8 mouse cellular contexts compared by ENCODE assay signal in genomic region chr11:78499004-78499403, GRCm38 (mm10). TPM values are rescaled to one million over a fixed set of nuclear protein-coding genes. Genes with fewer than 3 reads are reported as not detected.
DNase-seq lines count a peak whose midpoint lies in the region; ATAC-seq and TF ChIP-seq lines count a peak whose summit lies in the region.

Gene Vtn, plus strand, starts transcription at chr11:78499091.

- ATAC-seq in hindbrain, embryonic 12.5 days (ENCODE audit: low FRiP score) = no peak
- ATAC-seq in liver, embryonic 13.5 days (ENCODE audit: low read depth) = peak; percentile 27; the same call in 1 of the 2 replicates

- 35% methylated on average over 7 of the region's 7 CpGs for WGBS in hindbrain, embryonic 12.5 days
- 59% methylated on average over 7 of the region's 7 CpGs for WGBS in liver, embryonic 13.5 days (ENCODE audit: insufficient replicate concordance)

- no peak for TF ChIP-seq CTCF in testis, adult 2 months (IDR thresholded peaks at IDR 0.05; ENCODE audit: control insufficient read depth, insufficient read depth, insufficient replicate concordance, low read depth, low read length)

- no peaks in the 10 kb centered on the region for H3K36me3 ChIP-seq in testis, adult 2 months (ENCODE audit: control insufficient read depth, insufficient read depth, low read length)
- H3K36me3 ChIP-seq in hindbrain, embryonic 12.5 days = no peaks in the 10 kb centered on the region
- H3K36me3 ChIP-seq in liver, embryonic 13.5 days = no peaks in the 10 kb centered on the region

- H3K9ac ChIP-seq in hindbrain, embryonic 12.5 days = peak within 1 kb of the TSS; percentile 59
- peak within 1 kb of the TSS; percentile 63 for H3K9ac ChIP-seq in liver, embryonic 13.5 days

- DNase-seq in adrenal gland, adult 2 months = peak; percentile 26
- DNase-seq in adrenal gland, postnatal 36 days = no peak
- no peak for DNase-seq in testis, postnatal 10 days (ENCODE audit: low spot score)
- no peak for DNase-seq in liver, embryonic 13.5 days
- DNase-seq in Muller cell, postnatal 12 days (ENCODE audit: inconsistent ontology term) = no peak
- no peak for DNase-seq in kidney, postnatal 10 days

- no peaks in the 10 kb centered on the region for H3K9me3 ChIP-seq in hindbrain, embryonic 12.5 days (replicated peaks)
- no peaks in the 10 kb centered on the region for H3K9me3 ChIP-seq in liver, embryonic 13.5 days (replicated peaks)

- H3K27ac ChIP-seq in testis, adult 2 months (ENCODE audit: control insufficient read depth, insufficient read depth, low read depth, low read length) = no peak within 1 kb of the TSS
- peak within 1 kb of the TSS; percentile 95 for H3K27ac ChIP-seq in hindbrain, embryonic 12.5 days
- H3K27ac ChIP-seq in liver, embryonic 13.5 days = peak within 1 kb of the TSS; percentile 77

- no peaks in the 10 kb centered on the region for H3K27me3 ChIP-seq in testis, adult 2 months (ENCODE audit: control insufficient read depth, insufficient read depth, low read length)
- H3K27me3 ChIP-seq in hindbrain, embryonic 12.5 days = peaks cover 43% of the 10 kb centered on the region
- peaks cover 81% of the 10 kb centered on the region for H3K27me3 ChIP-seq in liver, embryonic 13.5 days

- H3K4me2 ChIP-seq in hindbrain, embryonic 12.5 days (replicated peaks) = peak within 1 kb of the TSS; percentile 92
- peak within 1 kb of the TSS; percentile 75 for H3K4me2 ChIP-seq in liver, embryonic 13.5 days

- no peak for TF ChIP-seq POLR2A in testis, adult 2 months (IDR thresholded peaks at IDR 0.05; ENCODE audit: control insufficient read depth, low read depth, low read length)

- H3K4me1 ChIP-seq in testis, adult 2 months (ENCODE audit: control insufficient read depth, insufficient read depth, low read length) = peaks cover 10% of the 10 kb centered on the region
- peaks cover 26% of the 10 kb centered on the region for H3K4me1 ChIP-seq in hindbrain, embryonic 12.5 days
- H3K4me1 ChIP-seq in liver, embryonic 13.5 days (replicated peaks) = peaks cover 28% of the 10 kb centered on the region

- H3K4me3 ChIP-seq in testis, adult 2 months (ENCODE audit: control insufficient read depth, low read depth, low read length) = peak within 1 kb of the TSS; percentile 49; the same call in 1 of the 2 replicates
- H3K4me3 ChIP-seq in hindbrain, embryonic 12.5 days = peak within 1 kb of the TSS; percentile 75
- H3K4me3 ChIP-seq in liver, embryonic 13.5 days (replicated peaks) = peak within 1 kb of the TSS; percentile 52

RNA-seq across cellular contexts. Expression of gene Vtn, which starts in this region (rescaled TPM):
- 1 to 10 TPM; 3.0 to 7.7 TPM for total RNA-seq in adrenal gland, adult 2 months (2021)
- 1.8 and 2.8 TPM in 2 replicates for polyA plus RNA-seq in adrenal gland, adult 2 months (2012; rRNA removed)
- 1 to 10 TPM; 1.6 to 3.2 TPM for total RNA-seq in adrenal gland, postnatal 36 days (2021)
- polyA plus RNA-seq in testis, adult 2 months (2012; rRNA removed) = 0.77 and 0.78 TPM in 2 replicates
- 118 and 156 TPM in 2 replicates for polyA plus RNA-seq in hindbrain, embryonic 12.5 days (2016; fragmentation: Nextera tagmentation; extraction: Ambion mirVana)
- 297 and 348 TPM in 2 replicates for polyA plus RNA-seq in liver, embryonic 13.5 days (2015; fragmentation: Nextera tagmentation; extraction: Ambion mirVana)

Comparison
In these comparisons a context has a peak if more than half of its experiments do, and no peak if none do; other contexts are left out.
1. RNA of gene Vtn (polyA plus RNA-seq): 297 to 348 TPM in liver, embryonic 13.5 days and 118 to 156 TPM in hindbrain, embryonic 12.5 days; 1.8 to 2.8 TPM in adrenal gland, adult 2 months and 0.77 to 0.78 TPM in testis, adult 2 months; every median in the first group is over 10 times any median in the second.
2. Peak in every context shown above with its lines, with median percentiles within 50 percentile points of each other: H3K4me3 ChIP-seq.